Mouse (Mus musculus): ENCODE measurements around the gene Atp6v0e. TPM values are rescaled to one million over a fixed set of nuclear protein-coding genes. Genes with fewer than 3 reads are reported as not detected.

Atp6v0e gene
- polyA plus RNA-seq, 1 experiment from 2014 or later, result 271 TPM

GRCm38 (mm10) chr17:26693424-26693823 is 30.4 kb downstream of the Atp6v0e start:
- H3K4me1 ChIP-seq (ENCODE audit: insufficient read depth, low read length), result no peaks in the 10 kb centered on the region; the same call in 1 of the 2 replicates

GRCm38 (mm10) chr17:26694171-26694570 is 31.1 kb downstream of the Atp6v0e start:
- no peak overlapping the region for H3K4me3 ChIP-seq (ENCODE audit: low read length)
- H3K9ac ChIP-seq (replicated peaks; ENCODE audit: low read length), result no peak overlapping the region
- WGBS, result 47% methylated on average over 7 of the region's 7 CpGs
- H3K27ac ChIP-seq (ENCODE audit: low read length), result no peak overlapping the region
- peaks cover 18% of the 10 kb centered on the region for H3K36me3 ChIP-seq (ENCODE audit: insufficient read depth, low read length)
- no peaks in the 10 kb centered on the region for H3K9me3 ChIP-seq (ENCODE audit: low read length)
- no peak overlapping the region for H3K4me2 ChIP-seq (replicated peaks; ENCODE audit: low read depth, low read length)
- ATAC-seq (ENCODE audit: low FRiP score, low TSS enrichment), result no peak
- no peaks in the 10 kb centered on the region for H3K27me3 ChIP-seq (ENCODE audit: insufficient read depth, low read length)
- H3K4me1 ChIP-seq (ENCODE audit: insufficient read depth, low read length), result no peaks in the 10 kb centered on the region; the same call in 1 of the 2 replicates

More at GRCm38 (mm10) chr17:26693424-26693823, 30.4 kb downstream of the Atp6v0e start:
- no peak overlapping the region for H3K4me3 ChIP-seq (ENCODE audit: low read length)
- H3K9ac ChIP-seq (replicated peaks; ENCODE audit: low read length), result no peak overlapping the region
- H3K36me3 ChIP-seq (ENCODE audit: insufficient read depth, low read length), result peaks cover 12% of the 10 kb centered on the region; the same call in 1 of the 2 replicates
- H3K9me3 ChIP-seq (ENCODE audit: low read length), result no peaks in the 10 kb centered on the region
- no peak for ATAC-seq (ENCODE audit: low FRiP score, low TSS enrichment)
- WGBS, result 50% methylated on average over 7 of the region's 7 CpGs
- no peak overlapping the region for H3K4me2 ChIP-seq (replicated peaks; ENCODE audit: low read depth, low read length)
- H3K27me3 ChIP-seq (ENCODE audit: insufficient read depth, low read length), result no peaks in the 10 kb centered on the region
- H3K27ac ChIP-seq (ENCODE audit: low read length), result no peak overlapping the region

DNA sequence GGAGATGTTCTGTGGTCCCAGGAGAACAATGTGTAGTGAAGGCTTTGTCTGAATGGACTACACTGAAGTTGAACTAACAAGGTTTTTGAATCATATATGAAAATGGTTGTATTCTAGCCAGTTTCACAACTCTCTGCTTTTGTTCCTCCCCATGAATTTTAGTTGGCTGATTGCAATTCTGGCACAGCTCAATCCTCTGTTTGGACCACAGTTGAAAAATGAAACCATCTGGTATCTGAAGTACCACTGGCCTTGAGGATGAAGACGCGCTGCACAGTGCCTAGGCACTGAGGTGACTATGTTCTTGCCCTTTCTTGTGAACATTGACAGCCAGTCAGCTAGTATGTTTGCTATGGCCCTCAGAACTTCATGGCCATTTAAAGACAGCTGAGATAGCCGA is 32.2 kb downstream of the Atp6v0e start:
- no peak overlapping the region for H3K4me2 ChIP-seq (replicated peaks; ENCODE audit: low read depth, low read length)
- no peak overlapping the region for H3K4me3 ChIP-seq (ENCODE audit: low read length)
- H3K27ac ChIP-seq (ENCODE audit: low read length), result no peak overlapping the region
- peaks cover 26% of the 10 kb centered on the region for H3K36me3 ChIP-seq (ENCODE audit: insufficient read depth, low read length)
- no peaks in the 10 kb centered on the region; the same call in 1 of the 2 replicates for H3K4me1 ChIP-seq (ENCODE audit: insufficient read depth, low read length)
- no peaks in the 10 kb centered on the region for H3K9me3 ChIP-seq (ENCODE audit: low read length)
- WGBS, result 94% methylated on average over 3 of the region's 3 CpGs
- H3K27me3 ChIP-seq (ENCODE audit: insufficient read depth, low read length), result no peaks in the 10 kb centered on the region
- H3K9ac ChIP-seq (replicated peaks; ENCODE audit: low read length), result no peak overlapping the region
- ATAC-seq (ENCODE audit: low FRiP score, low TSS enrichment), result no peak

GRCm38 (mm10) chr17:26698846-26699245 is 35.8 kb downstream of the Atp6v0e start:
- Histone ChIP-seq H3K9me3 (ENCODE audit: low read length) (no peaks in the 10 kb centered on the region), H3K4me2 (replicated peaks; ENCODE audit: low read depth, low read length) (no peak overlapping the region), H3K9ac (replicated peaks; ENCODE audit: low read length) (no peak overlapping the region), H3K4me1 (ENCODE audit: insufficient read depth, low read length) (no peaks in the 10 kb centered on the region), H3K27ac (ENCODE audit: low read length) (no peak overlapping the region), H3K36me3 (ENCODE audit: insufficient read depth, low read length) (peaks cover 30% of the 10 kb centered on the region), H3K27me3 (ENCODE audit: insufficient read depth, low read length) (no peaks in the 10 kb centered on the region), H3K4me3 (ENCODE audit: low read length) (no peak overlapping the region)
- WGBS, result 88% methylated on average over 5 of the region's 5 CpGs
- no peak for ATAC-seq (ENCODE audit: low FRiP score, low TSS enrichment)

DNA sequence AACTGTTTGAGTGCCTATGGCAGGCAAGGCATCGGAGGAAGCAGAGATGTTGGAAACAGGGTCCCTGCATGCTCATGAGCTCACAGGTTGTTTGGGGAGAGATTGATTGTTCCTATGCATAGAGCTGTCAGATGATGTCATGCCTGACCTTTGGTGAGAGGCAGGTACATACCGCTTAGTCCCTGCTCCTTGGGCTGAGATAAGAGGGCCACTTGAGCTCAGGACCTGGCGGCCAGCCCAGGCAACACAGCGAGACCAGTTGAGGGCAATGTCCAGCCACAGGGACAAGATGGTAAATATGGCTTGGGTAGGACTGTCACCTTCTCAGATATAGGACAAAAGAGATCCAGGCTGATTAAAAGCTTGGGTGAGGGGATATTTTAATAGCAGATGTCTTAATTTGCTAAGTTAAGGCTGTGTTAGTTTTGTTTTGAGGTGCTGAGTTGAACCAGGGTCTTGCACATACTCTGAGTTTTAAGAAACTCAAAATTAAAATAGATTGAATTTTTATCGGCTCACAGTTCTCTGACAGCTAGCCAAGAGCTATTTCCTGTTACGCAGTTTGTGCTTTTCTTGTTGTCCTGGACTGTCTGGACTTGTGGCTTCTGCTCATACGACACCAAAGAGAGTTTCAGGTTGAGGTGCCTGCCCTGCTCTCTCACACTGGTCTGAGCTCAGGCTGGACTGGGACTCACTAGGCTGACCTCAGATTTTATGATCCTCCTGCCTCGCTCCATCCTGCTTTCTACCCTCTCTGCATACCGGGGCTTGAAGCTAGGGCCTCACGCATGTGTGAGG is 37.0 kb downstream of the Atp6v0e start:
- H3K9ac ChIP-seq (replicated peaks; ENCODE audit: low read length), result no peak overlapping the region
- H3K4me1 ChIP-seq (ENCODE audit: insufficient read depth, low read length), result no peaks in the 10 kb centered on the region
- H3K36me3 ChIP-seq (ENCODE audit: insufficient read depth, low read length), result peaks cover 30% of the 10 kb centered on the region
- H3K9me3 ChIP-seq (ENCODE audit: low read length), result no peaks in the 10 kb centered on the region
- no peak overlapping the region for H3K4me3 ChIP-seq (ENCODE audit: low read length)
- H3K27ac ChIP-seq (ENCODE audit: low read length), result no peak overlapping the region
- H3K27me3 ChIP-seq (ENCODE audit: insufficient read depth, low read length), result no peaks in the 10 kb centered on the region
- no peak overlapping the region for H3K4me2 ChIP-seq (replicated peaks; ENCODE audit: low read depth, low read length)
- ATAC-seq (ENCODE audit: low FRiP score, low TSS enrichment), result no peak
- 88% methylated on average over 10 of the region's 10 CpGs for WGBS

DNA sequence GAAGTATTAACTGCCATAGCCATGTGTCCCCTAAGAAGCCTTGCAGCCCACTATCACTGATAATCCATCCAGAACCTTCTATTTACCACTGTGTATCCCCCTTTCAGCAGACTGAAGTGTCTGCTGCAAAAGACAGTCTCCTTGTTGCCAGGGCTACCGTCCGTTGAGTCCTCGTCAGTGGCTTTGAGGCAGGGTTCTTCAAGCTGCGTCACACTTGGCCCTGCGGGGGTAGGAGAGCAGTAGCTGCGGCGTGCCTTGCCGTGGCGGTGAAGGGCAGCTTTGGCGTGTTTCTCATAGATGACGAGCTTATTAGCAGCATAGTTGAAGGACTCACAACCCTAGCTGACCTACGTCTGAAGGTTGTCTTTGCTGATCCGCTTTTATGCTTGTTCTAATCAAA is 38.5 kb downstream of the Atp6v0e start:
- Histone ChIP-seq H3K4me2 (replicated peaks; ENCODE audit: low read depth, low read length) (no peak overlapping the region), H3K36me3 (ENCODE audit: insufficient read depth, low read length) (peaks cover 30% of the 10 kb centered on the region), H3K4me3 (ENCODE audit: low read length) (no peak overlapping the region), H3K4me1 (ENCODE audit: insufficient read depth, low read length) (no peaks in the 10 kb centered on the region), H3K27ac (ENCODE audit: low read length) (no peak overlapping the region), H3K9ac (replicated peaks; ENCODE audit: low read length) (no peak overlapping the region), H3K9me3 (ENCODE audit: low read length) (no peaks in the 10 kb centered on the region), H3K27me3 (ENCODE audit: insufficient read depth, low read length) (no peaks in the 10 kb centered on the region)
- no peak for ATAC-seq (ENCODE audit: low FRiP score, low TSS enrichment)
- WGBS, result 87% methylated on average over 13 of the region's 13 CpGs

DNA sequence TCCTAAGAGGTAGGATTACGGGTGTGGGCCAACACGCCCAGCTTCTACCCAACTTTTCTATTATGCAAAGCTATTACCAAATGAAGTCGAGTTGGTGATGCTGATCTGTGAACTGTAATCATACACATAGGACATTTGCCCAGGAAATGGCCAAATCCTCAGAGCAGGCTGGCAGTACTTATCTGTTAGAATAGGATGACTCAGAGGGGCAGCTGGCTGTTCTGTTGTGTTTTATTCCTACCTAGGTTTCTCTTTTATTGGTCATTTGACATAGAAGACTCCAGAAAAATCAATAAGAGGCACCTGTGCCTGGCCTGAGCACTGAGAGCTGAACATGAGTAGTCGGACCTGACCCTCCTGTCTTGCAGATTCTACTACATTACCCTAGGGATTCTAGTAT is 39.6 kb downstream of the Atp6v0e start:
- 84% methylated on average over 4 of the region's 4 CpGs for WGBS
- H3K4me1 ChIP-seq (ENCODE audit: insufficient read depth, low read length), result no peaks in the 10 kb centered on the region
- H3K9ac ChIP-seq (replicated peaks; ENCODE audit: low read length), result no peak overlapping the region
- peaks cover 25% of the 10 kb centered on the region for H3K36me3 ChIP-seq (ENCODE audit: insufficient read depth, low read length)
- ATAC-seq (ENCODE audit: low FRiP score, low TSS enrichment), result no peak
- no peak overlapping the region for H3K4me3 ChIP-seq (ENCODE audit: low read length)
- no peak overlapping the region for H3K27ac ChIP-seq (ENCODE audit: low read length)
- H3K27me3 ChIP-seq (ENCODE audit: insufficient read depth, low read length), result no peaks in the 10 kb centered on the region
- H3K9me3 ChIP-seq (ENCODE audit: low read length), result no peaks in the 10 kb centered on the region
- no peak overlapping the region for H3K4me2 ChIP-seq (replicated peaks; ENCODE audit: low read depth, low read length)

DNA sequence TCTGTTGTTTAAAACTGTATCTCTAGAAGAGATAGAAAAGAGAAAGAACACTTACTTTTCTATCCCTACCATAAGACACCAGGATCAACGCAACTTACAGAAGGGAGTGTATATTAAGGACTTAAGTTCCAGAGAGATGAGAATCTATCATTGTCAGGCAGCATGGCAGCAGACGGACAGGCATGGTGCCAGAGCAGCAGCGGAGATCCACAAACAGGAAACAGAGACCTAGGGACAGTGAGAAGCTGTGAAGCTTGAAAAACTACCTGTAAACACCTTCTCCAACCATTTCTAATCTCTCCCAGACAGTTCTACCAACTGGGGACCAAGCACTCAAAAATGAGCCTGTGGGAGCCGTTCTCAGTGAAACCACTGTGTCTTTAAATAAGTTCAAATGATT is 40.6 kb downstream of the Atp6v0e start:
- H3K4me1 ChIP-seq (ENCODE audit: insufficient read depth, low read length), result no peaks in the 10 kb centered on the region
- H3K4me3 ChIP-seq (ENCODE audit: low read length), result no peak overlapping the region
- no peak for ATAC-seq (ENCODE audit: low FRiP score, low TSS enrichment)
- H3K36me3 ChIP-seq (ENCODE audit: insufficient read depth, low read length), result peaks cover 17% of the 10 kb centered on the region
- no peaks in the 10 kb centered on the region for H3K9me3 ChIP-seq (ENCODE audit: low read length)
- no peak overlapping the region for H3K27ac ChIP-seq (ENCODE audit: low read length)
- H3K27me3 ChIP-seq (ENCODE audit: insufficient read depth, low read length), result no peaks in the 10 kb centered on the region
- 83% methylated on average over 4 of the region's 4 CpGs for WGBS
- no peak overlapping the region for H3K4me2 ChIP-seq (replicated peaks; ENCODE audit: low read depth, low read length)
- H3K9ac ChIP-seq (replicated peaks; ENCODE audit: low read length), result no peak overlapping the region

- no peaks in the 10 kb centered on the region for H3K9me3 ChIP-seq (ENCODE audit: low read length)
- ATAC-seq (ENCODE audit: low FRiP score, low TSS enrichment), result no peak
- H3K36me3 ChIP-seq (ENCODE audit: insufficient read depth, low read length), result no peaks in the 10 kb centered on the region
- no peak overlapping the region for H3K4me3 ChIP-seq (ENCODE audit: low read length)
- H3K4me1 ChIP-seq (ENCODE audit: insufficient read depth, low read length), result no peaks in the 10 kb centered on the region
- 66% methylated on average over 11 of the region's 11 CpGs for WGBS
- H3K27me3 ChIP-seq (ENCODE audit: insufficient read depth, low read length), result no peaks in the 10 kb centered on the region
- no peak overlapping the region for H3K27ac ChIP-seq (ENCODE audit: low read length)
- no peak overlapping the region for H3K9ac ChIP-seq (replicated peaks; ENCODE audit: low read length)
- H3K4me2 ChIP-seq (replicated peaks; ENCODE audit: low read depth, low read length), result no peak overlapping the region
These were observed 42.7 kb downstream of the Atp6v0e start for GRCm38 (mm10) chr17:26705463-26706359.

GRCm38 (mm10) chr17:26707066-26707465 is 44.0 kb downstream of the Atp6v0e start:
- Histone ChIP-seq H3K27ac (ENCODE audit: low read length) (no peak overlapping the region), H3K4me3 (ENCODE audit: low read length) (no peak overlapping the region), H3K36me3 (ENCODE audit: insufficient read depth, low read length) (no peaks in the 10 kb centered on the region), H3K4me2 (replicated peaks; ENCODE audit: low read depth, low read length) (no peak overlapping the region), H3K9me3 (ENCODE audit: low read length) (no peaks in the 10 kb centered on the region), H3K9ac (replicated peaks; ENCODE audit: low read length) (no peak overlapping the region), H3K4me1 (ENCODE audit: insufficient read depth, low read length) (no peaks in the 10 kb centered on the region), H3K27me3 (ENCODE audit: insufficient read depth, low read length) (no peaks in the 10 kb centered on the region)
- ATAC-seq (ENCODE audit: low FRiP score, low TSS enrichment), result no peak
- WGBS, result 65% methylated on average over 7 of the region's 7 CpGs
